Mouse (Mus musculus): ENCODE data around the gene Lyrm4.
A peak's percentile ranks its signal among the peaks of the same experiment; 100 is the strongest.

Gene Lyrm4

DNA sequence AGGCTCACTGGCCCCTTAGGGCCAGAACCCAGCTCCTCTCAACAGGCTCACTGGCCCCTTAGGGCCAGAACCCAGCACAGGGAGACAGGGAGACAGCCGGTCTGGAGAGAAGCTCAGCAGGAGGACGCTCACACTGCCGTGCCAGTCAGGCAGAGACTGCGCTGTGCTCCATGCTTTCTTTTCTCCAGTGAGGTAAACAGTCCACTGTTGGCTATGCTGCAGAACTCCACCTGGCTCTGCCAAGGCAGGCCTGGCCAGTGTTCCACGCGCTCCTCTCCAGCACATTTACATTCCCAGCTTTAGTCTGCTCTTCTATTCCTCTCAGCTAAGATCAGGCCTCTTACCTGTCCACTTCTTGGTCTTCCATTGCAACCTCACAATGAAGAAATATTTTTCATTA lies 11.7 kb downstream of the Lyrm4 start:
- no peak for DNase-seq (ENCODE audit: inconsistent age in 2 of 2, low spot score in 1 of 2)

- DNase-seq (ENCODE audit: inconsistent age in 2 of 2, low spot score in 1 of 2): no peak
Measured at GRCm38 (mm10) chr13:36096684-36097383, 20.5 kb downstream of the Lyrm4 start.

- DNase-seq (ENCODE audit: inconsistent age in 2 of 2, low spot score in 1 of 2): peak in 1 of 2 experiments; percentile 47
Measured at GRCm38 (mm10) chr13:36088168-36088567, 29.2 kb downstream of the Lyrm4 start.

DNA sequence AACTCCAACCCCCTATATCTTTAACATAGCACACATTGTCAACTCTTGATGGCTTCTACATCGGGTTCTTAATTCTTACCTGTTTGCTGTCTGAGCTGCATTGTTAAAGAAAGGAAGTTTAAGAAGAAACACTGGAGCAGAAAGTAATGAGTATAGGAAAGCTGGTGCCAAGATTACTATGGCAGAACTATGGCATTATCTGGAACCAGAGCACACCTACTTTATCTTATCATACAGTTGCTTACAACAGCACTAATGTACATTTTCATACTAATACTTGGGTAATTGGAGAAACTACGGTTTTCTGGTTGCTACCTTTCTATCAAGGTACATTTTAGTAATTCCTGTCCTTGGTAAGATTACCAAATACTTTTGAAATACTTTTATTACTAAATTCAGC lies 29.9 kb downstream of the Lyrm4 start:
- DNase-seq (ENCODE audit: inconsistent age in 2 of 2, low spot score in 1 of 2): no peak

DNA sequence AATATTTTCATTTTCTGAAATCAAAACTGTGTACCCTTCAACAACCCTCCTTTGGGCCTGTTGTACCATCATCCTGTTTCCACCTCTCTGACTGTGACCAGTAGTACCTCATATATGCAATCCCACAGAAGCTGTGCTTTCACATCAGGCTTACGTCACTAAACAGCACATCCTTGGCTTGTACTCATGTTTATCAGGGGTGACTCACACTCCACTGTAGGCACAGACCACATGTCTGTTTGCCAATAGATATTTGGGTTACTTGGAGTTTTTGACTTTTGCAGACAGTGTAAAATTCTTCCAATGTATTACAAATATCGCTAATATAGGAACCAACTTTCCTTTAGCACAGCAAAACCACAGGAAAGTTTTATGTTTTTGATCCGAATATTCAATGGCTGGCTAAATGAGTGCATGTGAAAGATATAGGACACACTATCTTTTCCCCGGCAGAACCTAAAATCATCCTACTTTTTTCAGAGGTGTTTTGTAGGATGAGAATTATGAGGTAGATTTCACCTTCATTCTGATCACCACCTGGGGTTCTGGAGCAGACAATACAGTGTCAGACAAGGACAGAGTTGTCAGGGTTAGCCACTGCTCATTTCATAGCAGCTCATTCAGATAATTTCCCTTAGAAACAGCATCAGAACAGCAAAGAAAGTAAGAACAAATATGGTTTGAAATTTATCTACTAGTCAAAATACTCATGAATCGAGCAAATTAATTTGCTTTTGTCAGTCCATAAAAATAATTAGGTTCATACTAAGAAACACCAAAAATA lies 30.5 kb downstream of the Lyrm4 start:
- peak; percentile 69 to 87 for DNase-seq (ENCODE audit: inconsistent age in 2 of 2, low spot score in 1 of 2)

- DNase-seq (ENCODE audit: inconsistent age in 2 of 2, low spot score in 1 of 2): peak in 1 of 2 experiments; percentile 76
Measured at GRCm38 (mm10) chr13:36085971-36086370, 31.4 kb downstream of the Lyrm4 start.

DNA sequence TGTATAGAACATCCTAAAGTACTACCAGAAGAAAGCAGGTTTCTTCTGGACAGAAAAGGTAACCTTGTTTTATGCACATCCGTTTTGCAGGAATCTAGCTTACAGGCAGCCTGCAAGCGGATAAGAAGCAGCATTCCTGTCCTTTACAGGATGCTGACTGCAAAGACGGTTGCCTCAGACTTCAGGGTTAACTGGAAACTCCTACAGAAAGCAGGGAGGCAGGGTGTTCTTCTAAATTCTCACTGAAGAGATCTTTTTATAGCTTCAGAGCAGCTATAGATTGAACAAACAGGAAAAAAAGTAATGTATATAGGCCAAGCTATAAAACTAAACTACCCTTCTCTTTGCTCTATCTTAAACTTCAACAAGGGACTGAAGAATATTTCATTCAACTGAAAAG lies 32.6 kb downstream of the Lyrm4 start:
- DNase-seq (ENCODE audit: inconsistent age in 2 of 2, low spot score in 1 of 2): no peak

DNA sequence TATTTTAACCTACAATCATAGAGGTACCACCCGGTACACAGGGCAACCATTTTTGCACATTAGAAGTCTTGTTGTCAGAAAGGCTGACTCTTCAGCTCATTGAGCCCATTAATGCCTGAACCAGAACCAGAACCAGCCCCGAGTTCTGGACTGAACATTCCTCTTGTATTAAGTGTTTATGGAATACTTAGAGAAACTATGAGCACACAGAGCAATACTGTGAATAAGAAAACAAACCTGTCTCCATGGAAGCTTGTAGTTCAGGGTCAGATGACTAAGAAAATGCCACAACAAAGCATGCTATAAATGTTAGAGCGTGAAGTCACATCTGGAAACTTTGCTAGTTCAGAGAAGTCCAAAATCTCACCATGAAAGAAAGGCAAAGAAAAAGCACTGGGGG lies 35.7 kb downstream of the Lyrm4 start:
- peak in 1 of 2 experiments; percentile 81 for DNase-seq (ENCODE audit: inconsistent age in 2 of 2, low spot score in 1 of 2)

- DNase-seq (ENCODE audit: inconsistent age in 2 of 2, low spot score in 1 of 2): no peak
Measured at GRCm38 (mm10) chr13:36074484-36074883, 42.8 kb downstream of the Lyrm4 start.

GRCm38 (mm10) chr13:36066676-36067075 lies 50.6 kb downstream of the Lyrm4 start:
- no peak for DNase-seq (ENCODE audit: inconsistent age in 2 of 2, low spot score in 1 of 2)

- no peak for DNase-seq (ENCODE audit: inconsistent age in 2 of 2, low spot score in 1 of 2)
Measured at GRCm38 (mm10) chr13:36057489-36057888, 59.8 kb downstream of the Lyrm4 start.

DNA sequence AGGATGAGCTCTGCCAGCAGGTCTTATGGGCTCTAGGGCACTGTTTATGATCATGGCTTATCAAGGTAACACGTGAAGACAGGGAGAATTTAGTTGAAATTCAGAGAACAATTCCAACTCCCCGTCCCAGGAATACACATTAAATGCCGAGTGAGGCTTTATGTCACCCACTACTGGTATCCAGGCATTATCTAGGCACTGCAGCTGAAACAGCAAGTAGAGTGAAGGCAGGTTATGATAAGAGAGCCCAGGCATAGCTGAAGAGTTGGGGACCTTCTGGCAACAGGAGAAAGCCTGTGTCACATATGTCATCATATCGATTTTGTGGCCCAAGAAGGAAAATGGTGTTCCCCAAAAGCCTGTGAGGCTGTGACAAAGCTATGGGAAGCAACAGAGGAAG lies 60.4 kb downstream of the Lyrm4 start:
- no peak for DNase-seq (ENCODE audit: inconsistent age in 2 of 2, low spot score in 1 of 2)

GRCm38 (mm10) chr13:36056509-36056908 lies 60.8 kb downstream of the Lyrm4 start:
- no peak for DNase-seq (ENCODE audit: inconsistent age in 2 of 2, low spot score in 1 of 2)

DNA sequence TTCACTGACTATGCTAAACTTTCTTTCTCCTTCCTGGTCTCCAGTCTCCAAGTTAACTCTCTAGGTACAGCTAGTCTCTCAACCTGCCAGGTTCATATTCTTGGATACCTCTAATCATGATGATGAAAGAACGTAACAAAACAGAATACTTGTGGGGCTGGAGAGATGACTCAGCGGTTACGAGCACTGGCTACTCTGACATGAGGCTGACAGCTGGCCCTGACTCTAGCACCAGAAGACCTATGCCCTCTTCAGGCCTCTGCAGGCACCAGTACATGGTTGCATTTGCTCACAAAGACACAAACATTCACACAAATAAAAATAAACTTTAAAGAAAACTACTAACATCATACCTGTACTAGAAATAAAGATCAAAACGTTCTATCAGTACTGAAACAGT lies 81.8 kb downstream of the Lyrm4 start:
- peak; percentile 31 to 66 for DNase-seq (ENCODE audit: inconsistent age in 2 of 2, low spot score in 1 of 2)

DNA sequence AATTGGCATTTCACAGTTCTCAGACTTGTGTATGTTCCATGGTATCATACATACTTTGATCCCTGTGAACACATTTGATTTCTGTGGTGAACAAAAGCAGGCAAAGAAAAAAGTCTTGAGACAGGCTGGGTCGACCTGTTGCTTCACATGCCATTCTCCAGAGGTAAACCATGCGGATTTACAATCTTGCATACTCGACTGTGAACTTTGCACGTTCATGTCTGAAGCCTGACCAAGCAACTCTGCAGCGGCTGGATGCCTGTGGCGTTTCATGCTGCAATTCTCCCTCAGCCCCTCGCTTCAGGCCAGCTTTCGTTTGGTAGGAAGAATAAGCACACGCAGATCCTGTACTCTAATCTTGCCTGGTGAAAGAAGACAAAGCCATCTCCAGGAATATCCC lies 85.4 kb downstream of the Lyrm4 start:
- DNase-seq (ENCODE audit: inconsistent age in 2 of 2, low spot score in 1 of 2): no peak

DNA sequence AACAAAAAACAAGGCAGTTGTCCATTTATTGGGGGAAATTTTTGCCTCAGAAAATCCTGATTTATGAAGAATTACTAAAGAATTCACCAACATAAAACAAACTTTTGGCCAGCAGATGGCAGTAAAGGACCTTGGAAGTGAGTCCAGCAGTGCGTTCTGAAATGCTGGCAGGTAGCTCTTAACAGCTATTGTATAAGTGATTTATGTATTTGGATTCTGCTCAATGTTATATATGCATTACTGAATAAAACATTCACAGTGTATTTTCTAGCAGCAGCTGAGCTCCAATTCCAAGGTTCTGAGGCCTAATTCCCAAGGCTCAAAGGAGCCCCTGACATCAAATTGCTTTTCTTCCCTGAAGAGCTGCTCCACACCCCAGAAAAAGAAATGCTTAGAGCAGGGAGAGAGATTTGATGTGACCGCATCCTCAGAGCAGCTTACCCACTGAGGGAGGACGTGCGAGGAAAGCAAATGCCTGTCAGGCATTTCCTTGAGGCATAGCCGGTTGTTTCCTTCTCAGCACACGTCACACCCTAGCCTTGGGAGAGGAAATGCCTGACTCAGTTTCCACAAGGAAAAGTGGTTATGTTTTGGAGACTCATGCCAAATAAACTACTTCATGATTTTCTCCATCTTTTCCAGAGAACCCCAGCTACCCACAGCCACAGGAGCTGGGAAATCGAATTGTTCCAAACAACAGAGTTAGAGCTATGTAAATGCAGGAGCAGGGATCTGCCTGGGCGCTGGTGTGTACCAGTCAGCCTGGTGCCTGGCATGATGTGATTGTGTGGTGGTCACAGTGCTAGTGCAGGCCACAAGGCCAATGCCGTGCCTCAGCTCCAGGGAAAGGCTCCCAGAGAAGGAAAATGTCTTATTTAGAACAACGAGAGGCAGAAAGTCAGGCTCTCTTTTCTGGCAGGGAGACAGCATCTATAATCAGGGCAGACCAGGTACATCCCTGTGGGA lies 97.7 kb downstream of the Lyrm4 start:
- peak; percentile 49 to 92 for DNase-seq (ENCODE audit: inconsistent age in 2 of 2, low spot score in 1 of 2)

GRCm38 (mm10) chr13:36018017-36018416 lies 99.3 kb downstream of the Lyrm4 start:
- DNase-seq (ENCODE audit: inconsistent age in 2 of 2, low spot score in 1 of 2): no peak

GRCm38 (mm10) chr13:36015636-36016035 lies 101.7 kb downstream of the Lyrm4 start:
- no peak for DNase-seq (ENCODE audit: inconsistent age in 2 of 2, low spot score in 1 of 2)

DNA sequence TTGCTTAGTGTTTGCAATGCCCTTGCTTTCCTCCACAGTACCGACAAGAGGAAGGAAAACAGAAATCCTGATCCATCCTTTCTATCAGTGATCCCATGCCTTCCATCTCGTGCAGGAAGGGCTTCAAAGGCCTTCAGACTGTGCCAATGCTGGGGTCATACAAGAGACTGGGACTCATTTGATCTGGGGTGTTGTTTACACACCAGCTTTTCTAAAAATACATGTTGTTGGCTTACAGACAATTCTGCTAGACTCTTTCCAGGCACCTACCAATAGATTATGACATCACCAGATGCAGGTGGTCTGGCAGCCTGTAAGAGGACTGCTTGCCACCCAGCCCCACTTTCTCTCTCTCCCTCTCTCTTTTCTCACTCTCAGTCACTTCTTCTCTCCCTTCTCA lies 107.3 kb downstream of the Lyrm4 start:
- no peak for DNase-seq (ENCODE audit: inconsistent age in 2 of 2, low spot score in 1 of 2)

DNA sequence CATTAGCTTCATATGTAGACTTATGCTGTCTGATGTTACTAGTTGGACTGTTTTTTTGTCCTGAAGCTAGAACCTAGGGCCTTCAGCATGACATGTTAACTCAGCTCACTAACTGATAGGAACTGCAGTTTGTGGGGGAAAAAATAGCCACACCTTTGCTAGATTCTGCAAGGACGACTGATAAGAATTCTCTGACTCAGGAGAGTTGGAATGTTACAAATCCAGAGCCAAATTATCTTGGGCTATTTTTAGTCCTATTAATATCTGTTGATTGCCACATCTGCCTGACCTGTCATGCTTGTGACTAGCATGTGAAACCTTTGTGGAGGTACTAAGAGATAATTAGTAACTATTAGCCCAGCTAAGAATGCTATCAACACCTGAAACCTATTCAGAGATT lies 116.5 kb downstream of the Lyrm4 start:
- no peak for DNase-seq (ENCODE audit: inconsistent age in 2 of 2, low spot score in 1 of 2)

- DNase-seq (ENCODE audit: inconsistent age in 2 of 2, low spot score in 1 of 2): no peak
Measured at GRCm38 (mm10) chr13:35997606-35998005, 119.7 kb downstream of the Lyrm4 start.

All from adrenal gland, adult (tissue).